Mouse (Mus musculus) G1E (cell line): ENCODE results near the gene Lrrc8d. TPM values are rescaled to one million over a fixed set of nuclear protein-coding genes. Genes with fewer than 3 reads are reported as not detected.

Source experiments
- ATAC-seq: 2 replicates; pipeline ENCODE4 v1.8.0; 2016; ENCODE audit warnings: mild to moderate bottlenecking; ENCODE audit not compliant: insufficient number of reproducible peaks, poor library complexity, low FRiP score, severe bottlenecking; ENCODE audit errors: extremely low read depth
- DNase-seq: peaks from one replicate; pipeline ENCODE4 v3.0.0; 2012; ENCODE audit warnings: low spot score
- H3K27me3 ChIP-seq: 2 replicates; pipeline ENCODE4 v1.6.1; 2012; ENCODE audit warnings: mild to moderate bottlenecking, low read length, inconsistent platforms; ENCODE audit not compliant: insufficient read depth
- H3K36me3 ChIP-seq: replicated peaks from 2 replicates; pipeline ENCODE3; 2012; ENCODE audit warnings: mild to moderate bottlenecking, inconsistent platforms
- H3K4me1 ChIP-seq: 2 replicates; pipeline ENCODE4 v1.6.1; 2012; ENCODE audit warnings: low read depth, low read length, inconsistent platforms, mixed read lengths; ENCODE audit not compliant: insufficient read depth
- H3K4me3 ChIP-seq: 2 replicates; pipeline ENCODE4 v1.5.1; 2012; ENCODE audit warnings: low read depth, mild to moderate bottlenecking, inconsistent platforms, low read length, moderate library complexity, mixed read lengths
- H3K9me3 ChIP-seq: replicated peaks from 2 replicates; pipeline ENCODE4 v1.6.1; 2012; ENCODE audit warnings: inconsistent platforms
- CTCF ChIP-seq: IDR thresholded peaks from 2 replicates; pipeline ENCODE4 v1.5.1; 2012; ENCODE audit warnings: low read depth, low read length, inconsistent platforms, mixed read lengths
- GATA1 ChIP-seq: IDR thresholded peaks from 2 replicates; pipeline ENCODE4 v1.6.1; 2012; ENCODE audit warnings: borderline replicate concordance, low read length, inconsistent platforms, mixed read lengths
- GATA2 ChIP-seq: IDR thresholded peaks from 2 replicates; pipeline ENCODE4 v1.6.1; 2012; ENCODE audit warnings: low read depth, low read length, inconsistent platforms, borderline replicate concordance
- POLR2AphosphoS5 ChIP-seq: IDR thresholded peaks from 2 replicates; pipeline ENCODE4 v1.6.1; 2012; ENCODE audit warnings: low read depth, low read length, inconsistent platforms; ENCODE audit not compliant: insufficient replicate concordance
- TAL1 ChIP-seq: conservative IDR thresholded peaks from 2 replicates; pipeline ENCODE4 v1.6.1; 2012; ENCODE audit warnings: low read depth, low read length, inconsistent platforms, mixed read lengths
- polyA plus RNA-seq: library from polyadenylated mRNA; stranded (reverse); fragments of >175 nt; gene quantifications from 2 replicates; pipeline ENCODE4 v1.2.3, GENCODE M21; 2012
- total RNA-seq, 2 experiments: library from RNA; stranded (forward) in 1 of 2; stranded (reverse) in 1 of 2; fragments of 200-1000 nt in 1 of 2; fragments of >200 nt in 1 of 2; fragmentation: Nextera tagmentation in 1 of 2; gene quantifications; 2 replicates each; pipeline ENCODE4 v1.2.3; 2014 to 2017

The Lrrc8d gene
- total and polyA plus RNA-seq, 3 experiments: 0.23 to 0.38 TPM; not detected in 1

DNA sequence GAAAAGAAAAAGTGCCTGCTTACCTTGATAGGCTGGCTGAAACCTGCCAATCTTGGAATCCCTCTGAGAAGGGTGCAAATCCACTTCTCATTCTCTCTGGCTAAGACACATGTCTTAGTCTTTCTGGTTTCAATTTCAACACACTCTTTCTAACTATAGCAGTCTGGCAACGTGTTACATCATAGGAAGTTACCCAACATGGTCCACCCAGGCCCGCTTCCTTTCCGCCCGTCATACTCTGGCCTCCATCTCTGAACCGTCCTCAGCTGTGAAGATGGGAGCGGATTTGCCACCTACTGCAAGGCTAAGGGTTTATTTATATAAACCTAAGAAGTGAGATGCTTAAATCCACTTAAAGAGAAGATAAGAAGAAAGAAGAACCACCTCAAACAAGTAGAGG is 3.7 kb upstream of the Lrrc8d start:
- Histone ChIP-seq H3K27me3 (no peaks in the 10 kb centered on the region), H3K9me3 (peaks cover 22% of the 10 kb centered on the region), H3K4me3 (no peak overlapping the region), H3K4me1 (no peaks in the 10 kb centered on the region), H3K36me3 (no peaks in the 10 kb centered on the region)
- ATAC-seq (no peak), DNase-seq (no peak)
- TF ChIP-seq POLR2AphosphoS5: no peak
- TF ChIP-seq CTCF: no peak
- TF ChIP-seq GATA1: no peak
- no peak for TF ChIP-seq GATA2
- TF ChIP-seq TAL1: no peak

DNA sequence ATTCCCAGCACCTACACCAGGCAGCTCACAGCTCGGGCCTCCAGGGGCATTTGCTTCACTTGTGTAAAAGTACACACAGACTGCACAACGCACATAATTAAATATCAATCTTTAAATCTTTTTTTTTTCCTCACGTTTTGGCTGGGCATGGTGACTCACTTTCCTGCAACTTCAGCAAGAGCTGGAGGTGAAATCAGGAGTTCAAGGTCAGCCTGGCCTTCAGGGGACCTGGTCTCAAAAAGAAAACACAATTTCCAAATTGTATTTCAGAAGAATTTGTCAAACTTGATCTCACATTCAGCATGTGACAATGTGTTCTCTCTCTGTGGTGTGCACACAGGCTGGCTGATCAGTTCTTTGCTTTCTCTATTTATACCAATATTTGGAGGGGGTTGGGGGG is 1.9 kb upstream of the Lrrc8d start:
- no peak overlapping the region for H3K4me3 ChIP-seq
- no peak for ATAC-seq
- H3K27me3 ChIP-seq: no peaks in the 10 kb centered on the region
- H3K4me1 ChIP-seq: no peaks in the 10 kb centered on the region
- no peaks in the 10 kb centered on the region for H3K36me3 ChIP-seq
- TF ChIP-seq GATA1 (no peak), CTCF (no peak), GATA2 (no peak), POLR2AphosphoS5 (no peak), TAL1 (no peak)
- no peak for DNase-seq
- peaks cover 27% of the 10 kb centered on the region for H3K9me3 ChIP-seq

DNA sequence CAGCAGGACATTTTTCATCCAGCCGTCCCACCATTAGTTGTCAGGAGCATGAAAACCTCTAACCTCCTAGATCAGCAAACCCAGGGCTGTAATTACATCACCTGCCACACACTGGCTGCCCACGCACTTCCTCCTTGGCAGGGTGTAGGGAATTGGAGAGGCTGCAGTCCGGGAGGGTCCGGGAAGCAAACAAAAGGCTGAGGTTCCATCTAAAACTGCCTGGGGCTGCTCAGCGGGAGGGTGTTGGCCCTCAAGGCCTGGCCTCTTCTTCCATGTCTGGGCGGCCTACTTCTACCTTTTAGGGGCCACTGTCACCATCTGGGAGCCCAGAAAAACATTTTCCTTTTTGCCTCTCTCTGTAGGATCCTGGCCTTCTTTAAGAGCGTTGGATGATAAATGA is 1.1 kb upstream of the Lrrc8d start:
- TF ChIP-seq GATA2 (no peak), POLR2AphosphoS5 (no peak), TAL1 (no peak), GATA1 (no peak), CTCF (no peak)

DNA sequence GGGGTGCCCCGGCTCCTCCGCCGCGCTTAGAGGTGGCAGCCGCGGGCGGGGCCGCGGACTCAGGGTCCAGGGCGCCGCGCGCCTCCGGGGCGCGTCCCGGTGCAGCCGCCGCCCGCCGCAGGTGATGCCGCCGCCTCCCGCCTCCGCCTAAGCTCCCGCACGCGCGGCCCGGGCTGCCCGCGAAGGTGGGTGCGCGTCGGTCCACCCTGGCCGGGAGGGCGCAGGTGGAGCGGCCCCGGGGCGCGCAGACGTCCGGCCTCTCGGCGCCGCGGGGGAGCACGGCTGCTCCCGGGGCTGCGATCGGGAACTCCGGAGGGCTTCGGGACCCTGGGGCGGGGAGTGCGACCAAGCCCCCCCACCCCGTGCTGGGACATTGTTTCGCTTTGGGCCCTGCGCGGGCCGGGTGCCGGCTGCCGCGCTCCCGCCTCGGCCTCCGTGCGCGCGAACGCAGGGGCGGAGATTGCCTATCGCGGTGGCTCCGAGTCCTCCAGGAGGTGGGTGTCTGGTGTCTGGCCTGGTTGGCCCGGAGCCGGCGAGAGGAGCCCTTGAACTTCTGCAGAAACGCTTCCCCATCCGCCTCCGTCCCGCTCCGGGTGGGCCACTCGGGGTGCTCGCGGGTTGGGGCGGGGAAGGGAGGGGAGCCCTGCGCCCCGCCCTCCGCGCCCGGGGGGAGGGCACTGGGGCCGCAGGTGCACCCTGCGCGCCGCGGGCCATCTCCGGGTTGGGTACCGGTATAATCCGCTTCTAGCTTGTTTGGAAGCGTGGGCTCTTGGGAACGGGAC is 492 bp downstream of the Lrrc8d start:
- no peak overlapping the region; the same call in 1 of the 2 replicates for H3K4me3 ChIP-seq
- no peak for ATAC-seq
- H3K4me1 ChIP-seq: no peaks in the 10 kb centered on the region
- peaks cover 37% of the 10 kb centered on the region for H3K9me3 ChIP-seq
- no peaks in the 10 kb centered on the region for H3K36me3 ChIP-seq
- H3K27me3 ChIP-seq: no peaks in the 10 kb centered on the region
- no peak for DNase-seq
- TF ChIP-seq POLR2AphosphoS5: no peak

More for the DNA sequence above, 1.1 kb upstream of the Lrrc8d start:
- no peaks in the 10 kb centered on the region for H3K4me1 ChIP-seq
- no peaks in the 10 kb centered on the region for H3K36me3 ChIP-seq
- ATAC-seq (no peak), DNase-seq (no peak)
- H3K9me3 ChIP-seq: peaks cover 32% of the 10 kb centered on the region
- H3K27me3 ChIP-seq: no peaks in the 10 kb centered on the region
- no peak overlapping the region for H3K4me3 ChIP-seq

DNA sequence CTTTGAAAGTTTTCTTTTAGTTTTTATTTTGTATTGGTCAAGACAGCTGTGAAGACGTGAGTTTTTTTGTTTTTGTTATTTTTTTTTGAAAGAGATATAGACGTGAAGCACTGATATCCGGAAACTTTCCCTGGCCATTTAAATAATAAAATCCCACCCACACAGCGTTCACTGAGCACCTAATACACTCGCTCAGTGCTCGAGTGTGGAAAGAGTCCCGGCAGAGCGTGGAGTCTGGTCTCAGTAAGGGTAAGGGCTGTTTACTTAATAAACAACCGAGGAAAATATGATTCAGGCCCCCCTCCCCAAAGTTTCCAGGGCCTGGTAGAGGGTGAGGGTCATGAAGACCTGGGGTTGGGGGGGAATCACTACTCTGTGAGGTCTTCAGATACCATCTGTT is 1.6 kb downstream of the Lrrc8d start:
- H3K9me3 ChIP-seq: peaks cover 39% of the 10 kb centered on the region
- H3K36me3 ChIP-seq: no peaks in the 10 kb centered on the region
- no peak overlapping the region for H3K4me3 ChIP-seq
- TF ChIP-seq GATA2: no peak
- no peak for TF ChIP-seq TAL1
- TF ChIP-seq CTCF: no peak
- TF ChIP-seq GATA1: no peak
- no peak for TF ChIP-seq POLR2AphosphoS5
- no peak for ATAC-seq
- no peaks in the 10 kb centered on the region for H3K27me3 ChIP-seq
- DNase-seq: no peak
- no peaks in the 10 kb centered on the region for H3K4me1 ChIP-seq

DNA sequence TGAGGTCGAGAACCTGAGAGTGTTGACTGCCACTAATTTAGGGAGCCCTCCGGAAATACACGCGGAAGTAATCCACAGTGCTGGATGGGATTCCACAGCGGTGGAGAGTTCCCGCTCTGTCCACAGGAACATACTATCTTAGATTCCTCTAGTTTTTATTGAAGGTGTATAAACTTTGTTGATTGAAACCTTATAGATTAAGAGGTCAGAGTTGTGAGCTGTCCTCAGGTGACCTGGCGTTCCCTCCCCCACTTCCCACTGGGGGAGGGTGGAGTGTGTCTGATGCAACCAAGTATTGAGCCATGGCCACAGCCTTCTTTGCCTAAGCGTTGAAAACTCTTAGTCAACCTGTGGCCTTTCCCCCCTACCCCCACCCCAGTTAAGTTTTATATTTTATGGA is 2.1 kb downstream of the Lrrc8d start:
- H3K27me3 ChIP-seq: no peaks in the 10 kb centered on the region
- no peaks in the 10 kb centered on the region for H3K36me3 ChIP-seq
- H3K9me3 ChIP-seq: peaks cover 39% of the 10 kb centered on the region
- no peak for TF ChIP-seq GATA2
- TF ChIP-seq POLR2AphosphoS5: no peak
- TF ChIP-seq GATA1: no peak
- TF ChIP-seq CTCF: no peak
- TF ChIP-seq TAL1: no peak
- no peak overlapping the region for H3K4me3 ChIP-seq
- no peaks in the 10 kb centered on the region for H3K4me1 ChIP-seq
- DNase-seq (no peak), ATAC-seq (no peak)
